Mouse (Mus musculus): ENCODE data around the gene Znhit2. TPM values are rescaled to one million over a fixed set of nuclear protein-coding genes. Genes with fewer than 3 reads are reported as not detected.
"Not testable (repeated sequence)": the region's sequence is repeated elsewhere in the genome, so short reads cannot be mapped to it uniquely, and the experiment has no call there.

Znhit2 gene
- total RNA-seq (2021): 10 to 100 TPM; 11.8 to 12.6 TPM
- long read RNA-seq, experiment 1, transcript Znhit2-201 (1 exons, 1,281 nt): major isoform, 28 of 28 reads
- long read RNA-seq, experiment 1, partial matches to known transcripts: 0 of 28 reads
- long read RNA-seq, experiment 1, other reads (novel, unspliced or antisense): 0 of 28 reads
- long read RNA-seq, experiment 2, transcript Znhit2-201 (1 exons, 1,281 nt): major isoform, 21 of 21 reads
- long read RNA-seq, experiment 2, partial matches to known transcripts: 0 of 21 reads
- long read RNA-seq, experiment 2, other reads (novel, unspliced or antisense): 0 of 21 reads

DNA sequence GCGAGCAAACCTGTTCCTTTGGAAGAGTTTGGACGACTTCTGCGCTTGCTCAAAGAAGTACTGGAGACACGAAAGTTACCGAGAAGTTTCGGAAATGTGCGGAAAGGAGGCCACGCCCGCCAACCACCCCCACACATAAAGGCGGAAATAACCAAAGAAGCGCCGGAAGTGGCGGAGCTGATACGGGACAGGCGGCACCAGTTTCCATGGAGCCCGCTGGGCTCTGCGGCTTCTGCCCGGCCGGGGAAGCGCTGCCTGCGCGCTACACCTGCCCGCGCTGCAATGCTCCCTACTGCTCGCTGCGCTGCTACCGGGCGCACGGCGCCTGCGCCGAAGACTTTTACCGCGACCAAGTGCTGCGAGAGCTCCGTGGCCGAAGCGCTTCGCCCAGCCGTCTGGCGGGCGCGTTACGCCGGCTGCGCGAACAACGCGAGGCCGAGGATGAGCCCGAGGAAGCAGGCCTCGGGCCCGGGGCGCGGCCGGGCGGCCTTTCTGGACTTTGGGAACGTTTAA is at the start of gene Znhit2:
Znhit2 (plus strand) TSS at position 172 of the 513 bp plus-strand sequence.
- intact Hi-C loops (cut with DNase I): loop anchor here (10.0 kb wide), 1 partner anchor 274 kb away; the partner anchor contains the start of gene Men1
- peak; percentile 89 to 93 for DNase-seq

- no peak for DNase-seq
- intact Hi-C loops (cut with DNase I): no loop called here
Observed at GRCm38 (mm10) chr19:6013691-6014090, 47.3 kb upstream of the Znhit2 start.

- intact Hi-C loops (cut with DNase I): loop anchor here (5.0 kb wide), 1 partner anchor 93 kb away; the partner anchor contains the start of gene Cdc42ep2
- DNase-seq: peak; percentile 45 to 65
Observed at GRCm38 (mm10) chr19:6014991-6015510, 45.9 kb upstream of the Znhit2 start.

GRCm38 (mm10) chr19:6015511-6016315 is 45.3 kb upstream of the Znhit2 start, which contains the start of gene Capn1:
Capn1 (minus strand) TSS chr19:6015897.
- DNase-seq: peak; percentile 76 to 79
- intact Hi-C loops (cut with DNase I): loop anchor here (5.0 kb wide), 1 partner anchor 93 kb away; the partner anchor contains the start of gene Cdc42ep2

GRCm38 (mm10) chr19:6016532-6016931 is 44.5 kb upstream of the Znhit2 start:
- no peak for DNase-seq
- intact Hi-C loops (cut with DNase I): loop anchor here (5.0 kb wide), 1 partner anchor 94 kb away; the partner anchor contains the start of gene Cdc42ep2

GRCm38 (mm10) chr19:6018142-6019089 is 42.6 kb upstream of the Znhit2 start:
- DNase-seq: peak; percentile 86 to 92
- intact Hi-C loops (cut with DNase I): loop anchor here (1.0 to 5.0 kb wide), 2 partner anchors 53 to 96 kb away; partner anchors contain the start of gene Cdc42ep2

DNA sequence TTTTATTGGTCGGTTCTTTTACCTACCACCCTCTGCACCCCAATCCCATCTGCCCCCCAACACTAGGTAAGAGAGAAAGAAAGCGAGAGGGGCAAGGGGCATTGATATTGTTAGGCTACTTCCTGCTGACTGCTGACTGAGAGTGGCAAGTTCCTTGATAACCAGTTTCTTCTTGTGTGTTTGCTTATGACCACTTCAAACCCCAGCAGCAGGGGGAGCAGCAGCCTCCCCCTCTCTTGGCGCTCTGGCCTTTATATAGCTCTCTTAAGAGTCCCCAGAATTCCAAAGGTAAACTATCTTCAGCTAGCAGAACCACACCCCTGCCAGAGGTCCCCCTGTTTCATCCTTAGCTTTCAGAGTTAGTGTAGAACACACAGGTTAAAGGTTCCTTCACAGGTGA is 40.7 kb upstream of the Znhit2 start:
- DNase-seq: no peak
- intact Hi-C loops (cut with DNase I): no loop called here

- no peak for DNase-seq
- intact Hi-C loops (cut with DNase I): no loop called here
Observed at GRCm38 (mm10) chr19:6023059-6023458, 37.9 kb upstream of the Znhit2 start.

- DNase-seq: no peak
- intact Hi-C loops (cut with DNase I): no loop called here
Observed at GRCm38 (mm10) chr19:6023930-6024329, 37.1 kb upstream of the Znhit2 start.

- intact Hi-C loops (cut with DNase I): no loop called here
- DNase-seq: no peak
Observed at GRCm38 (mm10) chr19:6028991-6029390, 32.0 kb upstream of the Znhit2 start.

- no peak for DNase-seq
- intact Hi-C loops (cut with DNase I): no loop called here
Observed at GRCm38 (mm10) chr19:6029426-6029825, 31.6 kb upstream of the Znhit2 start.

DNA sequence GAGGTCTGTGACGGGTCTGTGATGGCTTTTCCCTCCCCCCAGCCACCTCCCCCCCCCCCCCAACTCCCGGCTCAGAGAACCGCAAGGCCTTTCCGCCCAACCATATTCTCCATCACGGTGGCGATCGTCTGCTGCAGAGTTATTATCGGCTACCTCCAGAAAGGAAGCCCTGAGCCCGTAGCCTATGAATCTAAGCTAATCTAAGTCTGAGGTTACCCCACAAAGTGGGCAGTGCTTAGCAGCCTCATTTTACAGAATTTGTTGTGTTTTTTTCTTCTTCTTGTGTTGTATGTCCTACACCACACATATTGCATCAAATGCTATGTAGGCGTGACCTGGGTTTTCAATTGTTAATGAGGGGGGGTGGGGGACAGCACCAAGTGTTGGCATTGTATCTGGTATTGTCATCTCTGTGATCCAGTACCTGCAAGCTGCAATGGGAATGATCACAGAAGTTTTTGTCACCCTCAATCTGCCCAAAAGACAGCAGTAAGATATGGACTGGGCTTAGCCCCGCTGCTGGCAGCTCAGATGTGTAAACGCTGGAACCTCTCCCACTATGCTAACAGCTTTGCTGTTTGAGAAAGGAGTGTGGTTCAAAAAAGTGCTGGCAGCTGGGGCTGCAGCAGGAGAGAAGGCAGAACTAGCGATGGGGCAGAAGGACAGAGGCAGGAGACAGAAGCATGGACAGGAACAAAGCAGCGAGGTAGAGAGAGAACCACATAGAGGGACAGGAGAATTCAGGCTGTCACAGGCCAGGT is 30.3 kb upstream of the Znhit2 start:
- intact Hi-C loops (cut with DNase I): no loop called here
- no peak for DNase-seq

DNA sequence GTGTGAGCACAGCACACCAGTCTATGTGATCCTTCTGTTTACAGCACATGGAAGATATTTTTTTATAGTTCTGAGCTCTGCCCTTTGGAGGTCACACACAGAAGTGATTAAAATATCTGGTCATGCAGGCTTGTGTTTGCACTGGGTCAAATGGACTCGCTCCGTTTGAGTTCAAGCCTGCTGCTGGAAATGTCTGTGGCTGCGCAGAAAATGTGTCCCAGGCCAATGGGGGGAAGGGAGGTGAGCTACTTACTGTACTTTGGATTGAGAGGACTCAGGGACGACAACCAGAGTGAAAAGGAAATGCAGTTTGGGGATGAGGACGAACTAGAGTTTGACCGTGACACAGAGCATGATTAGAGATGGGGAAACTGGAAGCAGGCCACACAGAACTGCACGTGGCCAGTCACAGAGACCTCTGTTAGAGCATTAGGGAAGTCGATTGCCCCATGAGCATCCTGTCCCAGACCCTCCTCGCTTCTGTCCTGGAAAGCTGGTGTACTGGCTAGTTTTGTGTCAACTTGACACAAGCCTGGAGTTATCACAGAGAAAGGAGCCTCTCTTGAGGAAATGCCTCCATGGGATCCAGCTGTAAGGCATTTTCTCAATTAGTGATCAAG is 24.9 kb upstream of the Znhit2 start:
- intact Hi-C loops (cut with DNase I): no loop called here
- DNase-seq: no peak

- no peak for DNase-seq
- intact Hi-C loops (cut with DNase I): no loop called here
Observed at GRCm38 (mm10) chr19:6037695-6038094, 23.3 kb upstream of the Znhit2 start.

DNA sequence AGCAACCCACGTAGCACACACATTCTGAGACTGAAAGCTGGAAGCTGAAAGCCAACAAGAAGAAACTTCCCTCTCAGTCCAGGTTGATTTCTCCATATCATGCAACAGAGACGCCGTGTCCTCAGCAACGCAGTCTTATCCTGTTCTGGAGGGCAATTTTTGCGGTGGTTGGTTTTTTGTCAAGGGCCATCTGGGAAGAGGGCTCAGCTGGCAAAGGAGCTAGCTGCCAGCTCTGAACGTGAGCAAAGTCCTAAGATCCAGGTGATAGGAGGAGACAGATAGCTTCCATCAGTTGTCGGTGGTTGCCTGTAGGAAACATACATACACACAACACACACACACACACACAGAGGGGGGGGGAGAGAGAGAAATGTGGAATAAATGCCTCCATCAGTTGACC is 22.7 kb upstream of the Znhit2 start:
- DNase-seq: no peak
- intact Hi-C loops (cut with DNase I): no loop called here

DNA sequence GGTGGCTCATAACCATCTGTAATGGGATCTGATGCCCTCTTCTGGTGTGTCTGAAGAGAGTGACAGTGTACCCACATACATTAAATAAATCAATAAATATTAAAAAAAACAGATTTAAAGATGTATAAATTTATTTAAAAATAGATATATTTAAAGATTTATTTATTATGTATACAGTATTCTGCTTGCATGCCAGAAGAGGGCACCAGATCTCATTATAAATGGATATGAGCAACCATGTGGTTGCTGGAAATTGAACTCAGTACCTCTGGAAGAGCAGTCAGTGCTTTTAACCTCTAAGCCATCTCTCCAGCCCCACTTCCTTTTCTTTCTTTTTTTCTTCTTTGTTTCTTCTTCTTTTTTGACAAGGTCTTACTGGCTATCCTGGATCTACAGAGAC is 21.0 kb upstream of the Znhit2 start:
- intact Hi-C loops (cut with DNase I): no loop called here
- no peak for DNase-seq

DNA sequence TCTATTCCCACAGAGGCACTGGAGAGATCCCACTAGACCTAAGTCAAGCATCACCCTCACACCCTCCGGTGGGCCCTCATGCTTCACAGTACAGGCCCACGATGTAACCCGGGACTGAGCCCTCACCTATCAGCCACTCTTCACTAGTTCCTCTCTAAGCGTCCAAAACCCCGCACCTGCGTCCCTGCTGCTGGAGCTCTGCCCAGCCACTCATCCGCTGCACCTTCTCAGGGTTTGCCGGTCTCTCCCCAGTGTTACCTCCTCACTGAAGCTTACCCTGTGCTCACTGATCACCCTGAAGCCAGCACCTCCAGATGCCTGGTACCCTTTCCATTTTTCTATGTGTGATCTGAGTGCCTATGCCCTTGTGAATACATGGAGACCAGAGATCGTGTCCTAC is 18.7 kb upstream of the Znhit2 start:
- no peak for DNase-seq
- intact Hi-C loops (cut with DNase I): no loop called here

DNA sequence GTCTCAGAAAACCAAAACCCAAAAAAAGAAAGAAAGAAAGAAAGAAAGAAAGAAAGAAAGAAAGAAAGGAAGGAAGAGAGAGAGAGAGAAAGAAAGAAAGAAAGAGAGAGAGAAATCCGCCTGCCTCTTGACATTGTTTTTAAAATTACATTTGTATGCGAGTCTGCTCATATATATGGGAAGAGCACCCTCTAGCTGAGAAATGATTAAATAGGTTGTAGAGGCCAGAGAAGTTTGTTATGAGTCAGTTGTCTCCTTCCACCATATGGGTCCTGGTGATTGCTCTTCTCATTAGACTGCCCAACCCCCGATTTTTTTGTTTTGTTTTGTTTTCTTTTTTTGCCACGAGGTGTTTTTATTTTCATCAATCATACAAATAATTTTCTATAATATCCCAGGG is 16.9 kb upstream of the Znhit2 start:
- not testable (repeated sequence) for DNase-seq
- intact Hi-C loops (cut with DNase I): loop anchor here (2.0 kb wide), 1 partner anchor 79 kb away; the partner anchor contains the start of gene Pola2
